Mouse (Mus musculus) neural tube, embryonic 12.5 days (tissue): ENCODE data around the gene Mylpf. TPM values are rescaled to one million over a fixed set of nuclear protein-coding genes. Genes with fewer than 3 reads are reported as not detected.
A peak's percentile ranks its signal among the peaks of the same experiment; 100 is the strongest.

Experiments used
- ATAC-seq: fragments of 200-750 bp; cut with Nextera tagmentation; 2 replicates; pipeline ENCODE4 v1.8.0; 2017; ENCODE audit warnings: low read depth, mild to moderate bottlenecking, moderate TSS enrichment, moderate library complexity; ENCODE audit not compliant: low FRiP score
- H3K27ac ChIP-seq: fragments of 300-500 bp; sonication (generic); 2 replicates; pipeline ENCODE4 v1.5.1; 2016
- H3K27me3 ChIP-seq: fragments of 300-500 bp; sonication (generic); replicated peaks from 2 replicates; pipeline ENCODE4 v1.6.1; 2016; ENCODE audit warnings: mild to moderate bottlenecking
- H3K36me3 ChIP-seq: fragments of 300-500 bp; sonication (generic); 2 replicates; pipeline ENCODE4 v1.6.1; 2016; ENCODE audit warnings: mild to moderate bottlenecking
- H3K4me1 ChIP-seq: fragments of 300-500 bp; sonication (generic); 2 replicates; pipeline ENCODE4 v1.6.1; 2016
- H3K4me2 ChIP-seq: fragments of 300-500 bp; sonication (generic); replicated peaks from 2 replicates; pipeline ENCODE4 v1.6.1; 2016; ENCODE audit warnings: mild to moderate bottlenecking
- H3K4me3 ChIP-seq: fragments of 300-500 bp; sonication (generic); 2 replicates; pipeline ENCODE4 v1.5.1; 2016
- H3K9ac ChIP-seq: fragments of 300-500 bp; sonication (generic); 2 replicates; pipeline ENCODE4 v1.6.1; 2016; ENCODE audit warnings: mild to moderate bottlenecking
- H3K9me3 ChIP-seq: fragments of 300-500 bp; sonication (generic); 2 replicates; pipeline ENCODE4 v1.6.1; 2016; ENCODE audit warnings: mild to moderate bottlenecking
- WGBS: fragments of 180-500 bp; shearing (Covaris S2); methylation state at CpG from one replicate; pipeline ENCODE4 v1.1.7; 2016; 5-methylcytosine and 5-hydroxymethylcytosine counted together
- polyA plus RNA-seq: library from polyadenylated mRNA; unstranded; fragments of >200 nt; fragmentation: Nextera tagmentation; extraction: Ambion mirVana; gene quantifications from 2 replicates; pipeline ENCODE4 v1.2.1, GENCODE M21; 2016

The Mylpf gene
- polyA plus RNA-seq, 1 experiment from 2014 or later = 54.2 TPM

- 94% methylated on average over 4 of the region's 4 CpGs for WGBS
- H3K4me3 ChIP-seq = no peak overlapping the region
- H3K27me3 ChIP-seq = 0 out of 2 replicates have a peak, but pooled peaks cover 10% of the 10 kb centered on the region
- no peak overlapping the region for H3K27ac ChIP-seq
- no peaks in the 10 kb centered on the region; the same call in 1 of the 2 replicates for H3K4me1 ChIP-seq
- H3K4me2 ChIP-seq = no peak overlapping the region
- no peaks in the 10 kb centered on the region for H3K9me3 ChIP-seq
- peaks cover 2% of the 10 kb centered on the region; the same call in 1 of the 2 replicates for H3K36me3 ChIP-seq
- H3K9ac ChIP-seq = no peak overlapping the region
- ATAC-seq = no peak
These were observed 10.0 kb downstream of the Mylpf start for GRCm38 (mm10) chr7:127218670-127219069.

- no peak overlapping the region for H3K4me2 ChIP-seq
- no peak overlapping the region for H3K9ac ChIP-seq
- H3K27ac ChIP-seq = no peak overlapping the region
- H3K9me3 ChIP-seq = no peaks in the 10 kb centered on the region
- 81% methylated on average over 6 of the region's 6 CpGs for WGBS
- no peak for ATAC-seq
- no peaks in the 10 kb centered on the region for H3K4me1 ChIP-seq
- no peak overlapping the region for H3K4me3 ChIP-seq
- H3K27me3 ChIP-seq = no peaks in the 10 kb centered on the region
- H3K36me3 ChIP-seq = peaks cover 2% of the 10 kb centered on the region; the same call in 1 of the 2 replicates
These were observed 11.8 kb downstream of the Mylpf start for GRCm38 (mm10) chr7:127220440-127220839.

GRCm38 (mm10) chr7:127223106-127223505 is 14.4 kb downstream of the Mylpf start:
- H3K4me2 ChIP-seq = no peak overlapping the region
- ATAC-seq = no peak
- H3K4me3 ChIP-seq = no peak overlapping the region
- H3K4me1 ChIP-seq = no peaks in the 10 kb centered on the region
- peaks cover 2% of the 10 kb centered on the region; the same call in 1 of the 2 replicates for H3K36me3 ChIP-seq
- no peaks in the 10 kb centered on the region for H3K27me3 ChIP-seq
- WGBS = 97% methylated on average over 3 of the region's 3 CpGs
- H3K9me3 ChIP-seq = no peaks in the 10 kb centered on the region
- no peak overlapping the region for H3K9ac ChIP-seq
- H3K27ac ChIP-seq = no peak overlapping the region

- no peaks in the 10 kb centered on the region for H3K4me1 ChIP-seq
- no peaks in the 10 kb centered on the region for H3K9me3 ChIP-seq
- no peak overlapping the region for H3K27ac ChIP-seq
- 90% methylated on average over 6 of the region's 6 CpGs for WGBS
- H3K27me3 ChIP-seq = no peaks in the 10 kb centered on the region
- no peak overlapping the region for H3K4me3 ChIP-seq
- H3K9ac ChIP-seq = no peak overlapping the region
- H3K4me2 ChIP-seq = no peak overlapping the region
- ATAC-seq = no peak
- peaks cover 2% of the 10 kb centered on the region; the same call in 1 of the 2 replicates for H3K36me3 ChIP-seq
These were observed 15.1 kb downstream of the Mylpf start for GRCm38 (mm10) chr7:127223515-127224478.

GRCm38 (mm10) chr7:127224616-127225015 is 15.9 kb downstream of the Mylpf start:
- H3K4me2 ChIP-seq = no peak overlapping the region
- no peak for ATAC-seq
- no peak overlapping the region for H3K27ac ChIP-seq
- no peak overlapping the region for H3K4me3 ChIP-seq
- H3K27me3 ChIP-seq = no peaks in the 10 kb centered on the region
- no peaks in the 10 kb centered on the region for H3K4me1 ChIP-seq
- no peak overlapping the region for H3K9ac ChIP-seq
- peaks cover 9% of the 10 kb centered on the region for H3K36me3 ChIP-seq
- H3K9me3 ChIP-seq = no peaks in the 10 kb centered on the region
- 93% methylated on average over 6 of the region's 6 CpGs for WGBS

GRCm38 (mm10) chr7:127225147-127225995 is 16.7 kb downstream of the Mylpf start:
- WGBS = 90% methylated on average over 11 of the region's 11 CpGs
- H3K36me3 ChIP-seq = peaks cover 16% of the 10 kb centered on the region
- ATAC-seq = no peak

GRCm38 (mm10) chr7:127228615-127229303 is 20.1 kb downstream of the Mylpf start:
- Histone ChIP-seq H3K4me2 (no peak overlapping the region), H3K9me3 (no peaks in the 10 kb centered on the region), H3K9ac (no peak overlapping the region), H3K36me3 (peaks cover 19% of the 10 kb centered on the region), H3K27ac (no peak overlapping the region), H3K4me3 (no peak overlapping the region), H3K27me3 (no peaks in the 10 kb centered on the region), H3K4me1 (peaks cover 21% of the 10 kb centered on the region)
- ATAC-seq = no peak
- 66% methylated on average over 4 of the region's 4 CpGs for WGBS

More at GRCm38 (mm10) chr7:127225147-127225995, 16.7 kb downstream of the Mylpf start:
- Histone ChIP-seq H3K27ac (no peak overlapping the region), H3K4me1 (peaks cover 6% of the 10 kb centered on the region), H3K9ac (no peak overlapping the region), H3K9me3 (no peaks in the 10 kb centered on the region), H3K27me3 (no peaks in the 10 kb centered on the region), H3K4me3 (no peak overlapping the region), H3K4me2 (no peak overlapping the region)

- Histone ChIP-seq H3K36me3 (peaks cover 36% of the 10 kb centered on the region), H3K4me2 (peak overlapping the region; percentile 86), H3K4me1 (peaks cover 30% of the 10 kb centered on the region), H3K9me3 (no peaks in the 10 kb centered on the region), H3K4me3 (peak overlapping the region; percentile 90), H3K9ac (peak overlapping the region; percentile 96), H3K27me3 (no peaks in the 10 kb centered on the region), H3K27ac (no peak overlapping the region)
- 63% methylated on average over 2 of the region's 3 CpGs for WGBS
- ATAC-seq = no peak
These were observed 22.7 kb downstream of the Mylpf start for GRCm38 (mm10) chr7:127231376-127231775.

GRCm38 (mm10) chr7:127231826-127232621 is 23.3 kb downstream of the Mylpf start:
- Histone ChIP-seq H3K9me3 (no peaks in the 10 kb centered on the region), H3K4me1 (peaks cover 30% of the 10 kb centered on the region), H3K27ac (peak overlapping the region; percentile 98), H3K36me3 (peaks cover 42% of the 10 kb centered on the region), H3K27me3 (no peaks in the 10 kb centered on the region), H3K9ac (peak overlapping the region; percentile 96), H3K4me3 (peak overlapping the region; percentile 90), H3K4me2 (peak overlapping the region; percentile 86)
- WGBS = 10% methylated on average over 20 of the region's 20 CpGs
- ATAC-seq = no peak

GRCm38 (mm10) chr7:127232622-127233367 is 24.1 kb downstream of the Mylpf start, which contains the start of the genes Zfp553 and Sept1:
Gene Zfp553 (plus strand): TSS chr7:127233061.
Gene Sept1 (minus strand): TSS chr7:127233130.
- peak; percentile 91 for ATAC-seq
- peaks cover 50% of the 10 kb centered on the region for H3K36me3 ChIP-seq
- WGBS = under 1% methylated on average over 64 of the region's 64 CpGs

More at GRCm38 (mm10) chr7:127232622-127233367, 24.1 kb downstream of the Mylpf start, which contains the start of the genes Zfp553 and Sept1:
- H3K9ac ChIP-seq = peak within 1 kb of the TSS; percentile 96
- no peaks in the 10 kb centered on the region for H3K9me3 ChIP-seq
- no peaks in the 10 kb centered on the region for H3K27me3 ChIP-seq
- H3K4me3 ChIP-seq = peak within 1 kb of the TSS; percentile 90
- peak within 1 kb of the TSS; percentile 98 for H3K27ac ChIP-seq
- peak within 1 kb of the TSS; percentile 86 for H3K4me2 ChIP-seq
- H3K4me1 ChIP-seq = peaks cover 30% of the 10 kb centered on the region
